Mouse (Mus musculus): Measurements from ENCODE around the gene Hoxc12. TPM values are rescaled to one million over a fixed set of nuclear protein-coding genes. Genes with fewer than 3 reads are reported as not detected.
A peak's percentile ranks its signal among the peaks of the same experiment; 100 is the strongest.

Hoxc12 gene
- total RNA-seq, 2 experiments from 2014 or later = not detected

- intact Hi-C loops (cut with DNase I) = loop anchor here (5.0 kb wide), 1 partner anchor 148 kb away; no protein-coding TSS in a partner anchor
- no peak for DNase-seq
These were observed 1.7 kb upstream of the Hoxc12 start for GRCm38 (mm10) chr15:102934897-102935296.

GRCm38 (mm10) chr15:102937036-102937666, 594 bp downstream of the Hoxc12 start:
- intact Hi-C loops (cut with DNase I) = loop anchor here (5.0 kb wide), 1 partner anchor 150 kb away; no protein-coding TSS in a partner anchor
- no peak for DNase-seq

- intact Hi-C loops (cut with DNase I) = loop anchor here (5.0 kb wide), 2 partner anchors 152 to 177 kb away; no protein-coding TSS in a partner anchor
These were observed 2.9 kb downstream of the Hoxc12 start for GRCm38 (mm10) chr15:102939256-102940155.

GRCm38 (mm10) chr15:102942739-102943467, 6.3 kb downstream of the Hoxc12 start:
- intact Hi-C loops (cut with DNase I) = loop anchor here (5.0 kb wide), 1 partner anchor 181 kb away; no protein-coding TSS in a partner anchor
- peak in 1 of 2 experiments; percentile 53 for DNase-seq

More at GRCm38 (mm10) chr15:102939256-102940155, 2.9 kb downstream of the Hoxc12 start:
- no peak for DNase-seq

GRCm38 (mm10) chr15:102943468-102943813, 6.9 kb downstream of the Hoxc12 start:
- DNase-seq = no peak
- intact Hi-C loops (cut with DNase I) = loop anchor here (5.0 kb wide), 1 partner anchor 181 kb away; no protein-coding TSS in a partner anchor

GRCm38 (mm10) chr15:102945185-102946077, 8.9 kb downstream of the Hoxc12 start:
- intact Hi-C loops (cut with DNase I) = no loop called here
- no peak for DNase-seq

- intact Hi-C loops (cut with DNase I) = no loop called here
- no peak for DNase-seq
These were observed 10.7 kb downstream of the Hoxc12 start for GRCm38 (mm10) chr15:102947276-102947675.

- DNase-seq = no peak
- intact Hi-C loops (cut with DNase I) = no loop called here
These were observed 12.3 kb downstream of the Hoxc12 start for GRCm38 (mm10) chr15:102948842-102949241.

- DNase-seq = no peak
- intact Hi-C loops (cut with DNase I) = no loop called here
These were observed 13.1 kb downstream of the Hoxc12 start for GRCm38 (mm10) chr15:102949696-102950095.

GRCm38 (mm10) chr15:102950877-102951276, 14.3 kb downstream of the Hoxc12 start:
- intact Hi-C loops (cut with DNase I) = no loop called here
- no peak for DNase-seq

GRCm38 (mm10) chr15:102953561-102953960, 17.0 kb downstream of the Hoxc12 start:
- DNase-seq = peak in 1 of 2 experiments; percentile 27
- intact Hi-C loops (cut with DNase I) = no loop called here

GRCm38 (mm10) chr15:102954192-102955006, 17.8 kb downstream of the Hoxc12 start, which contains the start of gene Hoxc11:
Gene Hoxc11, plus strand, starts transcription at chr15:102954427.
- peak in 1 of 2 experiments; percentile 70 for DNase-seq
- intact Hi-C loops (cut with DNase I) = no loop called here

GRCm38 (mm10) chr15:102955007-102955382, 18.4 kb downstream of the Hoxc12 start:
- intact Hi-C loops (cut with DNase I) = no loop called here
- no peak for DNase-seq

- DNase-seq = peak in 1 of 2 experiments; percentile 63
- intact Hi-C loops (cut with DNase I) = no loop called here
These were observed 19.5 kb downstream of the Hoxc12 start for GRCm38 (mm10) chr15:102955833-102956640.

GRCm38 (mm10) chr15:102956906-102957305, 20.3 kb downstream of the Hoxc12 start:
- peak in 1 of 2 experiments; percentile 23 for DNase-seq
- intact Hi-C loops (cut with DNase I) = no loop called here

GRCm38 (mm10) chr15:102959663-102960191, 23.2 kb downstream of the Hoxc12 start:
- intact Hi-C loops (cut with DNase I) = no loop called here
- DNase-seq = peak in 1 of 2 experiments; percentile 43

GRCm38 (mm10) chr15:102961728-102962127, 25.2 kb downstream of the Hoxc12 start:
- intact Hi-C loops (cut with DNase I) = loop anchor here (2.0 kb wide), 1 partner anchor 15 kb away; the partner anchor contains the start of gene Hoxc9
- DNase-seq = peak in 1 of 2 experiments; percentile 51

Data from gastrocnemius, postnatal 36 days (tissue).